Mouse (Mus musculus) T-helper 1 cell (primary cell): Measurements from ENCODE around the gene Defa28.
"Not testable (repeated sequence)": the region's sequence is repeated elsewhere in the genome, so short reads cannot be mapped to it uniquely, and the experiment has no call there.

Source experiments
- in situ Hi-C: fragments of 300-600 bp; cut with MboI, MseI; formaldehyde crosslinking; loops from one replicate; pipeline ENCODE4 v1.15.1; 2025; ENCODE audit warnings: high pct_unique_total_duplicates

Defa28 gene

GRCm38 (mm10) chr8:21582706-21583105, at the start of gene Defa28:
Defa28 (plus strand) TSS chr8:21583006.
- in situ Hi-C loops = not testable (repeated sequence)

- in situ Hi-C loops = not testable (repeated sequence)
These were observed 17.7 kb upstream of the Defa28 start, which contains the start of gene Defa37 for GRCm38 (mm10) chr8:21565086-21565485. Defa37 (plus strand) TSS chr8:21565386.

GRCm38 (mm10) chr8:21594408-21594807, 11.6 kb downstream of the Defa28 start, which contains the start of gene Gm7861:
Gm7861 (minus strand) TSS chr8:21594508.
- in situ Hi-C loops = not testable (repeated sequence)

- in situ Hi-C loops = loop anchor here (5.0 kb wide), 1 partner anchor 366 kb away; no protein-coding TSS in a partner anchor
These were observed 35.1 kb downstream of the Defa28 start, which contains the start of gene Defa26 for GRCm38 (mm10) chr8:21617883-21618282. Defa26 (plus strand) TSS chr8:21618183.
